Mouse (Mus musculus): ENCODE results near the gene Slc17a2. TPM values are rescaled to one million over a fixed set of nuclear protein-coding genes. Genes with fewer than 3 reads are reported as not detected.

Slc17a2 gene
- polyA plus RNA-seq, 1 experiment from 2014 or later, result not detected

Other genes with a start within 250 kb of the Slc17a2 start
- 9.6 and 9.8 TPM in 2 replicates for gene Hist1h3e, start 244.6 kb upstream of the Slc17a2 start, polyA plus RNA-seq (2014; fragmentation: Nextera tagmentation; extraction: Ambion mirVana)
- gene Hist1h2ae, start 235.8 kb upstream of the Slc17a2 start, polyA plus RNA-seq (2014; fragmentation: Nextera tagmentation; extraction: Ambion mirVana), result 98.4 and 102 TPM in 2 replicates
- gene Hist1h2bg, start 235.6 kb upstream of the Slc17a2 start, polyA plus RNA-seq (2014; fragmentation: Nextera tagmentation; extraction: Ambion mirVana), result 8.2 and 10.0 TPM in 2 replicates
- 4.5 and 5.4 TPM in 2 replicates for gene Hist1h2bf, start 232.8 kb upstream of the Slc17a2 start, polyA plus RNA-seq (2014; fragmentation: Nextera tagmentation; extraction: Ambion mirVana)
- gene Hist1h2ad, start 232.6 kb upstream of the Slc17a2 start, polyA plus RNA-seq (2014; fragmentation: Nextera tagmentation; extraction: Ambion mirVana), result 2.2 and 3.1 TPM in 2 replicates
- 12.6 and 13.2 TPM in 2 replicates for gene Hist1h3d, start 231.2 kb upstream of the Slc17a2 start, polyA plus RNA-seq (2014; fragmentation: Nextera tagmentation; extraction: Ambion mirVana)
- gene Hist1h4d, start 225.4 kb upstream of the Slc17a2 start, polyA plus RNA-seq (2014; fragmentation: Nextera tagmentation; extraction: Ambion mirVana), result 133 and 134 TPM in 2 replicates
- 3.1 and 3.9 TPM in 2 replicates for gene Hist1h2be, start 185.9 kb upstream of the Slc17a2 start, polyA plus RNA-seq (2014; fragmentation: Nextera tagmentation; extraction: Ambion mirVana)
- 20.3 and 24.6 TPM in 2 replicates for gene Hist1h1e, start 184.4 kb upstream of the Slc17a2 start, polyA plus RNA-seq (2014; fragmentation: Nextera tagmentation; extraction: Ambion mirVana)
- 0.96 and 1.0 TPM in 2 replicates for gene Hist1h2ac, start 123.0 kb upstream of the Slc17a2 start, polyA plus RNA-seq (2014; fragmentation: Nextera tagmentation; extraction: Ambion mirVana)
- gene Hist1h2bc, start 122.8 kb upstream of the Slc17a2 start, polyA plus RNA-seq (2014; fragmentation: Nextera tagmentation; extraction: Ambion mirVana), result 19.9 and 21.1 TPM in 2 replicates
- 0.28 TPM in 1 of 2 replicates, not detected in the other for gene Hist1h1t, start 111.2 kb upstream of the Slc17a2 start, polyA plus RNA-seq (2014; fragmentation: Nextera tagmentation; extraction: Ambion mirVana)
- 6.6 and 7.9 TPM in 2 replicates for gene Hist1h4c, start 108.5 kb upstream of the Slc17a2 start, polyA plus RNA-seq (2014; fragmentation: Nextera tagmentation; extraction: Ambion mirVana)
- gene Hfe, start 96.1 kb upstream of the Slc17a2 start, polyA plus RNA-seq (2014; fragmentation: Nextera tagmentation; extraction: Ambion mirVana), result 2.1 and 3.7 TPM in 2 replicates
- gene Hist1h1c, start 68.2 kb upstream of the Slc17a2 start, polyA plus RNA-seq (2014; fragmentation: Nextera tagmentation; extraction: Ambion mirVana), result 15.4 and 16.6 TPM in 2 replicates
- 13.3 and 14.0 TPM in 2 replicates for gene Hist1h3c, start 61.4 kb upstream of the Slc17a2 start, polyA plus RNA-seq (2014; fragmentation: Nextera tagmentation; extraction: Ambion mirVana)
- gene Hist1h2bb, start 60.3 kb upstream of the Slc17a2 start, polyA plus RNA-seq (2014; fragmentation: Nextera tagmentation; extraction: Ambion mirVana), result 1.7 and 3.4 TPM in 2 replicates
- 63.8 and 65.5 TPM in 2 replicates for gene Hist1h2ab, start 55.9 kb upstream of the Slc17a2 start, polyA plus RNA-seq (2014; fragmentation: Nextera tagmentation; extraction: Ambion mirVana)
- gene Hist1h3b, start 54.7 kb upstream of the Slc17a2 start, polyA plus RNA-seq (2014; fragmentation: Nextera tagmentation; extraction: Ambion mirVana), result 7.5 and 12.0 TPM in 2 replicates
- 6.3 and 7.9 TPM in 2 replicates for gene Hist1h4b, start 50.0 kb upstream of the Slc17a2 start, polyA plus RNA-seq (2014; fragmentation: Nextera tagmentation; extraction: Ambion mirVana)
- 0.35 and 0.78 TPM in 2 replicates for gene Hist1h4a, start 45.8 kb upstream of the Slc17a2 start, polyA plus RNA-seq (2014; fragmentation: Nextera tagmentation; extraction: Ambion mirVana)
- gene Hist1h3a, start 44.6 kb upstream of the Slc17a2 start, polyA plus RNA-seq (2014; fragmentation: Nextera tagmentation; extraction: Ambion mirVana), result 5.1 and 5.4 TPM in 2 replicates
- 2.8 and 4.1 TPM in 2 replicates for gene Hist1h1a, start 43.3 kb upstream of the Slc17a2 start, polyA plus RNA-seq (2014; fragmentation: Nextera tagmentation; extraction: Ambion mirVana)
- gene Trim38, start 37.1 kb upstream of the Slc17a2 start, polyA plus RNA-seq (2014; fragmentation: Nextera tagmentation; extraction: Ambion mirVana), result 0.30 TPM in 1 of 2 replicates, not detected in the other
- gene Slc17a3, start 32.4 kb downstream of the Slc17a2 start, polyA plus RNA-seq (2014; fragmentation: Nextera tagmentation; extraction: Ambion mirVana), result not detected in 2 replicates
- not detected in 2 replicates for gene Slc17a1, start 60.8 kb downstream of the Slc17a2 start, polyA plus RNA-seq (2014; fragmentation: Nextera tagmentation; extraction: Ambion mirVana)
- gene Slc17a4, start 108.0 kb downstream of the Slc17a2 start, polyA plus RNA-seq (2014; fragmentation: Nextera tagmentation; extraction: Ambion mirVana), result not detected in 2 replicates
- gene Hist1h2ba, start 127.2 kb downstream of the Slc17a2 start, polyA plus RNA-seq (2014; fragmentation: Nextera tagmentation; extraction: Ambion mirVana), result not detected in 2 replicates
- gene Hist1h2aa, start 127.5 kb downstream of the Slc17a2 start, polyA plus RNA-seq (2014; fragmentation: Nextera tagmentation; extraction: Ambion mirVana), result not detected in 2 replicates
- gene Scgn, start 184.2 kb downstream of the Slc17a2 start, polyA plus RNA-seq (2014; fragmentation: Nextera tagmentation; extraction: Ambion mirVana), result not detected in 2 replicates